ENCODE assay signal across 8 mouse cellular contexts in the genomic region with DNA sequence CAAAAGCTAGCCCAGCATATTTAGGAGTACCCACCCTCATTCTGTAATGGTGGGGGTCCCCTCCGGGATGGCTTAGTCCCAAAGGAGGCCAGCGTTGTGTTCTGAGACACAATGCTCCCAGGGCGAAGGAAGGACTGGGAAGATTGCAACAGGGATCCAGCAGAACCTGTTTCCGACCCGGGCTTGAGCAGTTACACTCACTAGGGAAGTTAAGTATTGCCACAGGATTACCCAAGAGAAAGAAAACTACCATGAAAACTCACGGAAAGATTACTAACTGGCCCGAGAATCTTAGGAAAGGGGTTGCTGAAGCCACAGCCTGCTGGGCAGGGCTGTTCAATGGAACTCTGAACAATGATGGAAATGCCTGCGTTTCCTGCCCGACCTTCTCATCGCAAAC. TPM values are rescaled to one million over a fixed set of nuclear protein-coding genes. Genes with fewer than 3 reads are reported as not detected.
DNase-seq lines count a peak whose midpoint lies in the region; ATAC-seq and TF ChIP-seq lines count a peak whose summit lies in the region.

No protein-coding gene starts in this region.

- TF ChIP-seq POLR2A in kidney, adult 2 months (IDR thresholded peaks at IDR 0.05; ENCODE audit: low read depth, low read length): no peak
- TF ChIP-seq POLR2A in myocyte (IDR thresholded peaks at IDR 0.05; ENCODE audit: insufficient read length, low read depth): no peak

- ATAC-seq in limb, embryonic 12.5 days (ENCODE audit: insufficient number of reproducible peaks, insufficient read depth, low FRiP score, low TSS enrichment, low read depth): no peak

- WGBS in kidney, adult 2 months: 35% methylated on average over 10 of the region's 10 CpGs
- 53% methylated on average over 10 of the region's 10 CpGs for WGBS in forebrain, embryonic 10.5 days
- WGBS in limb, embryonic 12.5 days: 44% methylated on average over 10 of the region's 10 CpGs

- peaks cover 31% of the 10 kb centered on the region for H3K4me1 ChIP-seq in kidney, adult 2 months (ENCODE audit: control insufficient read depth, insufficient read depth, low read length)
- peaks cover 82% of the 10 kb centered on the region for H3K4me1 ChIP-seq in forebrain, embryonic 10.5 days
- peaks cover 71% of the 10 kb centered on the region for H3K4me1 ChIP-seq in limb, embryonic 12.5 days (replicated peaks)

- TF ChIP-seq CTCF in kidney, adult 2 months (conservative IDR thresholded peaks at IDR 0.05; ENCODE audit: insufficient read depth, insufficient read length, low read depth, low read length): no peak

- peaks cover 89% of the 10 kb centered on the region for H3K79me2 ChIP-seq in myocyte (ENCODE audit: control insufficient read depth, insufficient read depth)

- peak overlapping the region; percentile 42; the same call in 1 of the 2 replicates for H3K9ac ChIP-seq in limb, embryonic 12.5 days (replicated peaks)

- H3K4me2 ChIP-seq in limb, embryonic 12.5 days: peak overlapping the region; percentile 93
- peak overlapping the region; percentile 74 for H3K4me2 ChIP-seq in myocyte (ENCODE audit: low read depth)

- peak overlapping the region; percentile 38 for H3K4me3 ChIP-seq in kidney, adult 2 months (ENCODE audit: insufficient read depth, low read depth, low read length)
- peak overlapping the region; percentile 88 for H3K4me3 ChIP-seq in forebrain, embryonic 10.5 days
- peak overlapping the region; percentile 95 for H3K4me3 ChIP-seq in limb, embryonic 12.5 days (replicated peaks)
- H3K4me3 ChIP-seq in myocyte: peak overlapping the region; percentile 96

- H3K36me3 ChIP-seq in kidney, adult 2 months (ENCODE audit: control insufficient read depth, insufficient read depth, low read length): no peaks in the 10 kb centered on the region
- H3K36me3 ChIP-seq in forebrain, embryonic 10.5 days (replicated peaks): peaks cover 49% of the 10 kb centered on the region
- peaks cover 30% of the 10 kb centered on the region for H3K36me3 ChIP-seq in limb, embryonic 12.5 days
- peaks cover 14% of the 10 kb centered on the region for H3K36me3 ChIP-seq in myocyte (ENCODE audit: control insufficient read depth, insufficient read depth)

- H3K27ac ChIP-seq in kidney, adult 2 months (ENCODE audit: insufficient read depth, low read depth, low read length): peak overlapping the region; percentile 44
- H3K27ac ChIP-seq in forebrain, embryonic 10.5 days: peak overlapping the region; percentile 53; the same call in 1 of the 2 replicates
- H3K27ac ChIP-seq in limb, embryonic 12.5 days: no peak overlapping the region

- no peaks in the 10 kb centered on the region for H3K27me3 ChIP-seq in kidney, adult 2 months (replicated peaks; ENCODE audit: control insufficient read depth, insufficient read depth, low read length)
- H3K27me3 ChIP-seq in forebrain, embryonic 10.5 days (ENCODE audit: poor library complexity, severe bottlenecking): 0 out of 2 replicates have a peak, but pooled peaks cover 4% of the 10 kb centered on the region
- H3K27me3 ChIP-seq in limb, embryonic 12.5 days: no peaks in the 10 kb centered on the region
- no peaks in the 10 kb centered on the region for H3K27me3 ChIP-seq in myocyte (ENCODE audit: control insufficient read depth, insufficient read depth, insufficient read length)

- no peak overlapping the region for H3ac ChIP-seq in myocyte (ENCODE audit: control insufficient read depth, insufficient read length)

- H3K9me3 ChIP-seq in forebrain, embryonic 10.5 days: no peaks in the 10 kb centered on the region
- H3K9me3 ChIP-seq in limb, embryonic 12.5 days: no peaks in the 10 kb centered on the region

- no peak for DNase-seq in kidney, adult 2 months
- no peak for DNase-seq in kidney, postnatal 14 days
- no peak for DNase-seq in forebrain, embryonic 10.5 days (ENCODE audit: extremely low spot score, low spot score)
- DNase-seq in B cell, adult 2 months: no peak
- DNase-seq in urinary bladder, postnatal 36 days (ENCODE audit: low spot score in 2 of 2): no peak
- no peak for DNase-seq in urinary bladder, adult 2 months (ENCODE audit: low spot score)

TF ChIP-seq in myocyte, 11 proteins besides CTCF, POLR2A, EP300 and RAD21:
- TF ChIP-seq CEBPB (IDR thresholded peaks at IDR 0.05; ENCODE audit: insufficient read depth, poor library complexity, severe bottlenecking): no peak
- TF ChIP-seq E2F4 (IDR thresholded peaks at IDR 0.05; ENCODE audit: insufficient read depth): no peak
- TF ChIP-seq MAX (IDR thresholded peaks at IDR 0.05; ENCODE audit: low read depth): no peak
- no peak for TF ChIP-seq SRF (IDR thresholded peaks at IDR 0.05; ENCODE audit: control insufficient read depth, insufficient read length, low read depth)
- TF ChIP-seq POLR2AphosphoS2 (IDR thresholded peaks at IDR 0.05; ENCODE audit: insufficient read length, low read depth): no peak
- no peak for TF ChIP-seq TCF12 (IDR thresholded peaks at IDR 0.05; ENCODE audit: insufficient read depth, poor library complexity, severe bottlenecking)
- no peak for TF ChIP-seq USF1 (IDR thresholded peaks at IDR 0.05; ENCODE audit: low read depth)
- no peak for TF ChIP-seq MYOG (IDR thresholded peaks at IDR 0.05; ENCODE audit: control insufficient read depth in 1 of 3, insufficient read depth in 1 of 3, insufficient read length in 2 of 3, low read depth in 2 of 3)
- TF ChIP-seq MYOD1 (IDR thresholded peaks at IDR 0.05; ENCODE audit: control insufficient read depth in 1 of 3, insufficient read length in 2 of 3, low read depth in 2 of 3): no peak
- no peak for TF ChIP-seq TCF3 (IDR thresholded peaks at IDR 0.05; ENCODE audit: insufficient read length, low read depth)
- no peak for TF ChIP-seq REST (IDR thresholded peaks at IDR 0.05; ENCODE audit: insufficient read depth, insufficient read length)

RNA-seq across cellular contexts. Expression of gene Snx18, which starts 4.5 kb away (rescaled TPM):
- polyA plus RNA-seq in kidney, adult 2 months (2012; rRNA removed): 22.1 and 22.9 TPM in 2 replicates
- polyA plus RNA-seq in forebrain, embryonic 10.5 days (2016; fragmentation: Nextera tagmentation; extraction: Ambion mirVana): 11.2 and 11.5 TPM in 2 replicates
- polyA plus RNA-seq in limb, embryonic 12.5 days (2016; fragmentation: Nextera tagmentation; extraction: Ambion mirVana): 40.6 and 41.5 TPM in 2 replicates
- 19.9 TPM for polyA plus RNA-seq in myocyte (2012; fragmentation: generic; extraction: Trizol)
- polyA plus RNA-seq in urinary bladder, adult 2 months (2012; rRNA removed): 33.5 and 34.8 TPM in 2 replicates

RNA-seq across cellular contexts. Expression of gene Hspb3, which starts 49.6 kb away (rescaled TPM):
- polyA plus RNA-seq in kidney, adult 2 months (2012; rRNA removed): 0.55 TPM in 1 of 2 replicates, not detected in the other
- polyA plus RNA-seq in forebrain, embryonic 10.5 days (2016; fragmentation: Nextera tagmentation; extraction: Ambion mirVana): not detected in 2 replicates
- polyA plus RNA-seq in limb, embryonic 12.5 days (2016; fragmentation: Nextera tagmentation; extraction: Ambion mirVana): 3.0 and 4.0 TPM in 2 replicates
- 13.3 TPM for polyA plus RNA-seq in myocyte (2012; fragmentation: generic; extraction: Trizol)
- not detected in 2 replicates for polyA plus RNA-seq in urinary bladder, adult 2 months (2012; rRNA removed)

Comparison
In these comparisons a context has a peak if more than half of its experiments do, and no peak if none do; other contexts are left out.
1. H3K4me3 ChIP-seq: peak in every context shown above with its lines; median percentile 96 in myocyte; 95 in limb, embryonic 12.5 days; 88 in forebrain, embryonic 10.5 days; 38 in kidney, adult 2 months.